Mouse (Mus musculus) large intestine, adult 2 months (tissue): ENCODE results near the gene Tubb4b. TPM values are rescaled to one million over a fixed set of nuclear protein-coding genes. Genes with fewer than 3 reads are reported as not detected.

Source experiments
- DNase-seq: peaks from one replicate; pipeline ENCODE4 v3.0.0-alpha.2; 2012; ENCODE audit warnings: low read depth, low spot score
- WGBS: fragments of 180-500 bp; shearing (Covaris S2); methylation state at CpG from one replicate; pipeline ENCODE4 v1.1.7; 2018; 5-methylcytosine and 5-hydroxymethylcytosine counted together
- polyA plus RNA-seq: library from polyadenylated mRNA; depleted of rRNA; stranded (reverse); fragments of >200 nt; gene quantifications from 2 replicates; pipeline ENCODE4 v1.2.3, GENCODE M21; 2012

The Tubb4b gene
- polyA plus RNA-seq, 1 experiment = 937 TPM

DNA sequence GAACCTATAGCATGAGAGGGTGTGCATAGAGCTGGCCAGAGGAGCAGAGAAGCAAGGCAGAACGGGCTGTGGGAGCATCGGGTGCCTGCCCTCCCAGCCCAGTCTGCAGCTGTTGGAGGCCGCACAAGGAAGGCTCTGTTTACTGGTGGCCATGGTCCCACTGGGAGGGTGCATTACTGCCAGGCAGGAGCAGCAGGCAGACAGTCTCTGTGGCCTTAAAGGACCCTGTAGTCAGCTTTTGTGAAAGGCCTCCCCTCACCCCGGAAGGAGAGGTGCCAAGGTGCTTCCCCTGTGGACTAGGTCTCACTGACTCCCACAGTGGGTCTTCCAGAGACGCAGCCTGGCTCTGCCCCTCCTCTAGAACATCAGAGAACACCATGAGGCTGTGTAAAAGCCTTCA is 2.4 kb upstream of the Tubb4b start:
- no peak for DNase-seq
- WGBS = 47% methylated on average over 5 of the region's 5 CpGs

DNA sequence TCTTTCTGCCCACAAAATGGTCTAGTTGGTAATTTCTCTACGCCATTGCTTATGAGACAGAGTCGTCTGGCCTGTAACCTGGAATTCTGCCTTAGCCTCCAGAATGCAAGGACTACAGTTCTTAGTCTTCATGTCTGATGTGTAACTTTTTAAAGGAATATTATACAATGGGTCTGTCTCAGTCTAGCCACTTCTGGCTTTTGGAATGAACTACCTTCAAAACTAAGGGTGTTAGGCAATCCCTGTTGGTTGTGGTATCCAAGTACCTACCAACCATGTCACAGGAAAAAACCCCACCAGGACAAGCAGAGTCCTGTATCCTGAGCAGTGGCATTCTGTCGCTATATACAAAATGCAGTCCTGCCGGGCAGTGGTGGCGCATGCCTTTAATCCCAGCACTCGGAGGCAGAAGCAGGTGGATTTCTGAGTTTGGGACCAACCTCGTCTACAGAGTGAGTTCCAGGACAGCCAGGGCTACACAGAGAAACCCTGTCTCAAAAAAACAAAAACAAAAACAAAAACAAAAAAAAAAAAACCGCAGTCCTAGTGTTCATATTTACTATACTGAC is 1.4 kb upstream of the Tubb4b start:
- WGBS = 60% methylated on average over 8 of the region's 8 CpGs
- no peak for DNase-seq

DNA sequence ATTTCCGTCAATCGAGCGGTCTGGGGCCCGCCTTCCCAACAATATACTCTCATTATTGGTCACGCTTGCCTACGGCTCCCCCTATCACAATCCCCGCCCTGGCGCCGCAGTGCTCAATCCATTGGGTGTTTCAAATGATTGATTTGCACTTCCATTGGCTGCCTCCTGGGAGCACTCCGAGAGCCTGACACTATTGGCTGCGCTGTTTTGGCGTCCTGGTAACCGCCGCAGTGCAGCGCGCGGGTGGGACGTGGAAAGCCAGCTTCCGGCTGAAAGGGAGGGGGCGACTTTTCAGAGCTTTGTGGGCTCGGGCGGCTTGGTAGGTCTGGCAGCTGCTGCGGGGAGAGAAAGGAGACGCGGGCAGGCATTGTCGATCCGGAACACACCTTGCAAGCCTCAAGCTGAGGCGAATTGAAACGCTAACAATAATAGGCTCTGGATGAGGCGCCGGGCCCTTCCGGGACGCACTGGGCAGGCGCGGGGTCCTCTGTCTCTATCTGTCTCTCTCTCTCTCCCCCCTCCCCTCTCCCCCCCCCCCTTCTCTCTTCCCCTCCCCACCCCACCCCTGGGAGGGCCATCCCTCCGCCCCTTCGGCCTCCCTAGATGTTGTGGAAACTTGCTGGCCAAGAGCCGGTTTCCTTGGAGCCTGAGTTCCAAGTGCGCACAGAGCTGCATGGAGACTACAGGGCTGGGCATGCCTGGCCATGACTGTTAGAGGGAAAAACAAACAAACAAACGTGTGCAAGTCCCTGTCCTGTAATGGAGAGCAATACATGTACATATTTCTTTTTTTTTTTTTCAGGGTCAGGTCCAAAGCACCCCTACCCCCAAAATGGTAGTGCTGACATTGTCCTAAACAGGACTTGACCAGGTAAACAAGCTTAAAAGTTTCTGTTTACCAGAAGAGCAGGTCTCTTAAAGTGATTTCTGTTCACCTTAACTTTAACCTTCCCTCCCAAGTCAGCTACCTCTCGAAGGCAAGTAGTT is 557 bp upstream of the Tubb4b start:
- WGBS = 1% methylated on average over 41 of the region's 41 CpGs
- DNase-seq = peak; percentile 96

DNA sequence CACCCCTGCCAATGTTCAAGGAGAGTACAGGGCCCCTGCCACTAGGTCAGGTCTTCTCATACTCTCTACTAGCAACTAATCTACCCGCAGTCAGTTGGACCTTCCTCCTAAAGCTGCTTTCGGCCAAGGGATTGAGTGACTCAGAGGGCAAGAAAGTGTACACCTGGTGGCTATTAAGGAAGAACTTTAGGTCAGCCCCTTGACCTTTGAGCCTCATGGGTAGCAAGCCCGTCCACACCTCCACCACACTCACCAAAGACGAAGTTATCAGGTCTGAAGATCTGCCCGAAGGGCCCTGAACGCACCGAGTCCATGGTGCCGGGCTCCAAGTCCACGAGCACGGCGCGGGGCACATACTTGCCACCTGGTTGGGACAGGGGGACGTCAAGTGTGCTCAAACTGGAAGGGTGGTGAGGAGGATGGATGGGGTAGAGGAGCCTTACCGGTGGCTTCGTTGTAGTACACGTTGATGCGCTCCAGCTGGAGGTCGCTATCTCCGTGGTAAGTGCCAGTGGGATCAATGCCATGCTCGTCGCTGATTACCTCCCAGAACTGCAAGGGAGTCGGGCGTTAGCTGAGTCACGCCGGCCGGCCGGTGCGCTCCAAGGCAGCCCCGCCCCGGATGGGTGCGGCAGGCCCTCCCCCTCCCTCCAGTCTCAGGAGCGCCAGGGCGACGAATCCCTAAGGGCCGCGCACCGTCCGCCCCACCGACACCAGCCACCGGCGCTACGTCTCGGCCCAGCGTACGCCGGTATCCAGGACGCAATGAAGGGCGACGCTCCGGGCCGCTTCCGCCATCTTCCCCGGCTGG is 616 bp downstream of the Tubb4b start:
- no peak for DNase-seq
- WGBS = under 1% methylated on average over 53 of the region's 53 CpGs

DNA sequence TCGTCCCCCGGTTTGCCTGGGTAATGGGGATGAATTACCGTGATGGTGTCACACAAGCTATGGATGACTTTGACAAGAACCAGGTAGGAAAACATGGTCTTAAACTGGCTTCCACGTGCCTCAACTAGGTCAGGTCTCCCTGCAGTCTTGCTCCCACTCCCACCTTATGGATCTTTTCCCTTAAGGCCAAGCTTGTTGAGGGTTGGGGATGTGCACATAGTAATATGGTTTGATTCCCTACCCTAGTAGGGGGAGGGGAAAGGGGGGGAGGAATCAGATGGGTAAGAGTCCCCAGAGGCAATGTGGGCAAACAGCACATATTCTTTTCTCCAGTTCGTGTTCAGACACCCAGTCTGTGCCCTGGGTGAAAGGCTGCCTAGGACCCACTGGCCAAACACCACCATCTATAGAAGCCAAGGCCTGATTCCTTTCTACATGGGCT is 3.1 kb downstream of the Tubb4b start:
- 65% methylated on average over 5 of the region's 5 CpGs for WGBS
- DNase-seq = no peak

DNA sequence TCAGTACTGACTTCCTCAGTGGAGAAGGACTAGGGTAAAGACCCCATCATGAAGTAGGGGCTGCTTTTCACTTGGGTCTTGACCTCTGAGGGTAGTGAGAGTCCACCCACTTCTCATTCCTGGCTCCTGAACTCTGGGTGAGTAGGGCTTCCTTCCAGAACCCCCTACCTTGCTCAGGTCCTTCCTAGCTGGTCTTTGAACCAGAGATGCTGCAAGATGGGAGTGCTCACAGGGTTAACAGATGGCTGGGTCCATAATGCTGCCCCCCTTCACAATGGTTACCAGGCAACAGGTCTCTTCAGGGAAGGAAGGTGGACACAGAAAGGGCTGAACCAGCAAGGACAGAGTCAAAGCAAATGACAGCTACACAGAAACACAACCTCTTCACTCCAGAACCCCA is 6.1 kb downstream of the Tubb4b start, which contains the start of gene Fam166a:
TSS of gene Fam166a (plus strand) at position 301 of the 400 bp plus-strand sequence.
- DNase-seq = no peak

DNA sequence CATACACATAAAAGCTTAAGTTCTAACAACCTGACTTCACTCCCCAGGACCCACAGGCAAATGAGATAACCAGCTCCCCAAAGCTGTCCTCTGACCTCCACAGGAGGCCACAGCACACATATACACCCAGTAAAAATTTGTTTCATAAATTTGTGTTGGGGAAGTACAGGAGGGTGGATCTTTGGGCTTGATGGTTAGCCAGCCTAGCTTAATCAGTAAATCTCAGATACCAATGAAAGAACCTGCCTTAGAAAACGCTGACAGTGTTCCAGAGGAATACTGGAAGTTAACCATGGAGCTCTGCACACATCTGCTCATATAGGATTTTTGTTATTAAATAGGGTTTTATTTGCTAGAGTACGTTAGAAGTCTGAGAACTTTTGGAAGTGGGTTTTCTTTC is 6.8 kb downstream of the Tubb4b start:
- WGBS = 67% methylated on average over 2 of the region's 2 CpGs
- no peak for DNase-seq

DNA sequence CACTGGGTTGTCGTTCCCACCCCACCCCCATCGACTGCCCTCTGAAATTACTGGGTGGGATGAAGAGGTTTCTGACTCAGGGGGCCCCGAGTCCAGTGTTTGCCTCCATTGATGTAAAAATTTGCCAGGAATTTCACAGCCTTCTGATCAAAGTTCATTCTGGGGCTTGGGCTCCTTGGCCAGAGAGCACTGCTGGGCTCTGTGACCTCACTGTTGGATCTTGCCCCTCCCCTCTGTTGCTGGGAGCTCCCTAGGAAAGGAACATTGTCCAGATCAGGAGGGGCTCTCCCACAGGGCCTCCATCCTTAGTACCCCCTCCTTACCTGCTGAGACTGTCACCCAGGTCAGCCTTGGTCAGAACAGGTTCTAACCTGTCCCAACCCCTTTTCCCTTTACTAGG is 10.1 kb downstream of the Tubb4b start, which contains the start of gene Stpg3:
TSS of gene Stpg3 (minus strand) at position 194 of the 400 bp plus-strand sequence.
- WGBS = 37% methylated on average over 3 of the region's 3 CpGs
- DNase-seq = no peak

DNA sequence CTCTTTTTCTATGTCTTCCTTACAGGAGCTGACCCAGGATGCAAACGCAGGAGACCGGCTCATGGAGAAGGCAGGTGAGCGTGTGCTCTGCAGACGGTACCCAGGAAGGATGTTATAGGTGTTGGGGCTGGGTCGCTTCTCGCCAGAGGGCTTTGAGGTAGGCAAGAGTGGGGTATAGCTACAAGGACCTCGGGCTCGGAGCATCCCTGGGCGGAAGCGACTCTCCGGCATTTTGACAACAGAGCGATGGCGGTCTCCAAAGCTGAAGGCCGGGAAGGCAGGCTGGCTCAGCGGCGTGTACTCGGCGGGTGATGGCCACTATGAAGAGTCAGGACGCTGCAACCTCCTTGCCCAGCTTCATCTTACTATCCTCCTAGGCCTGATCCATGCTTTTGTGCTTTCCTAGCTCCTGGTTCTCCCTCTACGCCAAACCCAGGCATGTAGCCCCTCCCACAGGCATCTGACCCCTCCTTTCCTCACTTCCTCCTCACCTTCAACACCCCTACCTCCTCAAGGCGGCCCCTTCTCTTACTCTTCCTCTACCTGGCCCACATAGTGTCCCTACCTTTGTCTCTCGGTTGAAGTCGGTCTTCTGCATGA is 11.1 kb downstream of the Tubb4b start:
- 76% methylated on average over 23 of the region's 23 CpGs for WGBS
- DNase-seq = no peak

DNA sequence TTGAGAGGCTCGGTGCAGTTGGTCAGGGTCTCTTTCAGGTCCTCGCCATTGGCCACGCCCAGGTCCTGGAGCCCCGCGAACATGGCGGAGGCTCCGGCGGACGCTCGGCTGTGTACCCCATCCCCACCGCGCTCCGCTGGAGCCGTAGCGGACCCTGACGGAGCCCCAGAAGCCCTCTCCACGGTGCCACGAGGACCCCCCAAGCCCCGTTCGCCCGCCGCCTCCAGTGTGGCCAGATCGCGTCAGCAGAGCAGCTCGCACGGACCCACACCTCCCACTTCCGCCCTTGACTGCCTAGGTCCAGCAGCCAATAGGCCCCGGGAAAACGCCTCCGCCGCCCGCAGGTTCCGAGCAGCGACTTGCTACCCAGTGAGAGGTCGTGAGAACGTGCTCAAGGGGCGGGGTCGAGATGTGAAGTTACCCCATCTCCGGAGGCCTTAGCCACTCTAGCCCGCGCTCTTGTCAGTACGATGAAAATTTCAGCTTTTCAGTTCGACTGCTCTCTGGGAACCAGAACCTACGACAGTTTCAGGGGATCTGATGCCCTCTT is 13.3 kb downstream of the Tubb4b start, which contains the start of gene Nelfb:
TSS of gene Nelfb (minus strand) at position 369 of the 550 bp plus-strand sequence.
- WGBS = under 1% methylated on average over 44 of the region's 44 CpGs
- DNase-seq = no peak

DNA sequence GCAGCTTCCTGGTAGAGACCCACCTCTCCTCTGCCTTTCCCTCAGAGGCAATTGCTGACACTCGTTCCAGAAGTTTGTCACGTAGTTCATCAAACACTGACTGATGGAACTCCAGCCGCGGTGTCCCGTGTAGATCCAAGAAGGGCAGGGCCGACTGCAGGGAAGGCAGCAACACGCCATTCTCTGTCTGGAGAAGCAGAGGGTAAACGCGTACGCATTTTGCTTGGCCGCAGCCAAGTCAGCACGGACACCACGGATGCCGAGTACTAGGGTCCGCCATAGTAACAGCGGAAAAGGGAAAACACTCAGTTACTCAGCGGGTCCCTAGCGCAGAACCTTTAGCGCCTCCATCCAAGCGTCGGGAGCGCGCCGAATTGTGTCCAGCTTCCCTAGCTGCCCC is 13.8 kb downstream of the Tubb4b start:
- under 1% methylated on average over 24 of the region's 24 CpGs for WGBS
- no peak for DNase-seq

DNA sequence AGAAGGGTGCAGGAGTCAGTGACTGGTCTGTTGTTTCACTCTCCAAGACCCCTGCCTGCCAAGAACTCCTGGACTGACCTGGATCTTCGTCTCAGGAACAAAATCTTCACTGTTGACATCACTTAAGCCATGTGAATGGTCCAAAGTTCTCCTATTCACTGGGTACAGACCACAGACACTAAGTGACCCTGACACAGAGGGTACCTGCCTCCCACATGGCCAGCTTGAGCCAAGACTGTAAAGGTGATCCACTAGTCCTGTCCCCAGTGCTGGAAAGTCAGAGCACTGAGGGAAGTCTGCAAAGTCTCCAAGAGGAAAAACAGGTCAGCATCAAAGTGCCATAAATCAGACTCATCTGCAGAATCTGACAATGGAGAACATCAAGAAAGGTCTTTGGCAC is 16.9 kb downstream of the Tubb4b start:
- WGBS = 57% methylated on average over 1 of the region's 1 CpGs
- DNase-seq = no peak

DNA sequence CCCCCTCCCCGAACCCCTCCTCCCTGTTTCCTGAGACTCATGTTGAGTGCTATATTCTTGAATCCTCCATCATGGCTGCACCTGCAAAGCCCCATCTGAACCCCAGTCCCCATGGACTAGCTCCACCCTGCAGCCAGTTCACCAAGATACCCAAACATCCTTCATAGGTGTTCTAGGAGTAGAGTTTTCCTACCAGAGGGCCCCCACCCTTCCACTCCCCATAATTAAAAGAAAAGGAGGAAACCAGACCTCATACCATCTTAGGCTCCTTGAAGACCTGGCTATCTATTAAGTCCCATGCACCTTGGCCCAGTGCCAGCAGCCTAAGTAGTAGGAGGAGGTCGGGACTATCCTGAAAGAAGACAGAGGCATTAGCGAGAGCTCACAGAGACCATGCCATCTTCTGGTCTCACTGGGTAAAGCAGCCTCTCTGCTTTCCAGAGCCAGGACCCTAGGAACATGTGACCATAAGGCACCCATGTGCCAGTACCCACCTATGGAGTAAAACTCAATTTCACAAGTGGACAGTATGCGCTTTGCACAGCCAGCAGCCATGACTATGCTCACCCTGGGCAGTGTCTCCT is 20.8 kb downstream of the Tubb4b start:
- 59% methylated on average over 4 of the region's 4 CpGs for WGBS
- no peak for DNase-seq

DNA sequence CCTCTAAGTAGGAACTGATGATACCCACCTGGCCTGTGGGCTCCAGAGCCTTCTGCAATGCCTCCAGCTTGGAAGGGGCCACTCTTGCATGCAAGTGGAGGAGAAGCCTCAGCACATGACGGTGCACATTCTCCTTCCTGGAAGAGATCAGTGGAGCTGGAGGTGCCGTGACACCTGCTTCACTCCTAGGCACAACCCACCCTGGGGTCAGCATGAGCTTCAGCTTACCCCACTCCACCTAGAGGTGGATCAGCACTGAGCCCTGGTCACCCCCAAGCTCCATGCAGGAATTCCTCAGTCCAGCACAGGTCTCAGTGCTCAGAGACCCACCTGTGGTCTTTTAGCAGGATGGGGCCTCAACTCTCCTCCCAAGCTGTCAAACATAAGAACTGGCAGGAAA is 23.9 kb downstream of the Tubb4b start:
- 92% methylated on average over 2 of the region's 2 CpGs for WGBS
- no peak for DNase-seq

DNA sequence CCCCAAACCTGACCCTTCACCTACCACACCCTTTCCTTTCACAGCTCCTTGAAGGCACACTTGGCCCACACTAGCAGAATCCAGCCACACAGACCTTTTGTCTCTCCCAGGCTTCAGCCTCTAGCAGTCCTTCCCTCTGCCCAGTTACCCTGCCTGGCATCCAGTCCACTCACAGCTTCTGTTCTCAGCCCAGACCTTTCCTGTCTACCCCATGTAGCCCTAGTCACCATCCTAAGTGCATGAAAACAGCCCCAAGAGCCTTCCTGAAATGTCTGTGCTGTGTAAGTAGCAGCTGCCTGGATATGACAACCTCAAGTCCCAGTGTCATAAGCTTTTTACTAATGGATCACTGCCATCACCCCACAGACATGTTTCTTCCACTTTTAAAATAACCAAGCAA is 26.6 kb downstream of the Tubb4b start:
- no peak for DNase-seq

DNA sequence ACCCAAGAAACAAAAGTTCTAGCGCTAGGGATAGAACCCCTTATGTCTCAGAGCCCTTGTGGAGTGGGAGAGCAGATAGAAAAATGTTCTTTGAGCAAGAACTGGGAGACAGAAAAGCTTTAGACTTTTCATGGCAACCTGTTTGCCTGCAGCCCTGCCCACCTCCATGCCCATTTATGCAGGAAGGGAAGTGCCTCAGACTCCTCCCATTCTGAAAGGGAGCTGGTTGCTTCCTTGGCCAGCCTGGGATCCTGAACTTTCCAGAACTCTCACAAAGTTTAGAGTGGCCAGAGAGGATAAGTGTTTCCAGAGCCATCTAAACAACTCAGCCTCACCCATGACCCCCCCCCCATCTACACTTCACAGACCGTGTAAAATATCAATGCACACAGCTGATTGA is 27.3 kb downstream of the Tubb4b start:
- 16% methylated on average over 2 of the region's 2 CpGs for WGBS
- no peak for DNase-seq

DNA sequence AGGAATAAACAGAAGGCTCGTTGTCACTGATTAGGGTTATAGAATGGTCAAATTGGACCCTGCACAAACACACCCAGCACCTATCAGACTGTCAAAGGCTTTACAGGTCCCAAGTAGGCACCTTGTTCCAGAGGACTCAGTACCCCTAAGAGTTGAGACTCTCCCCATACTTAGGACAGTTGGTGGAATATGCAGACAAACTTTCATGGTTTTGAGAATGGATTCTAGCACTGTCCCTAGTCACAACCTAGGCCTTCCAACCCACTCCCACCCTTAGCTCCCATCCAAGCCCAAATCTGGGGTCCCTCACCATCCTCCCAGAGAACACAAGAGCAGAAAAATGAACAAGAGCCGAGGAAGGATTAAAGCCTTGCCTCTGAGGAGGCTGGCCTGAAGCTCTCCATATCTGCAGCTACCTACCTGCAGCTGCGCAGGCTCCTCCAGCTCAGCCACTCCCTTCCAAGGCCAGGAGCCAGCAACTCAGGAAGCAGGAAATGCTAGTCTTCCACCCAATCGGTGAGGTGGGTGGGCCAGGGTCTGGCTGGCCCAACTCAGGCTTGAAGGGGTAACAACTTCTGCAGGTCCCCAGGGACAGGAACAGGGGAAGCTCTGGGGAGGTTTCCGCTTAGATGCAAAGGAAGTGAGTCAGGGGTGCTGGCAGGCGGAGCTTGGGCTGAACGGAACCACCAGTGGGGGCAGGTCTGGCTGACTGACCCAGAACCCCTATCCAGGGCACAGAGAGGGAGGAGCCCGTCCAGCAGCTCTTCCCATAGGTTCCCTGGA is 28.1 kb downstream of the Tubb4b start, which contains the start of gene Tor4a:
TSS of gene Tor4a (minus strand) at position 715 of the 783 bp plus-strand sequence.
- WGBS = 6% methylated on average over 8 of the region's 8 CpGs
- no peak for DNase-seq
